Mouse (Mus musculus) hindbrain, postnatal 0 days (tissue): Measurements from ENCODE around the gene Klrb1f. TPM values are rescaled to one million over a fixed set of nuclear protein-coding genes. Genes with fewer than 3 reads are reported as not detected.
A peak's percentile ranks its signal among the peaks of the same experiment; 100 is the strongest.
"Not testable (repeated sequence)": the region's sequence is repeated elsewhere in the genome, so short reads cannot be mapped to it uniquely, and the experiment has no call there.

Experiments used
- ATAC-seq: fragments of 200-750 bp; cut with Nextera tagmentation; 2 replicates; pipeline ENCODE4 v1.8.0; 2017; ENCODE audit warnings: mild to moderate bottlenecking, moderate TSS enrichment, moderate library complexity
- DNase-seq: peaks from one replicate; pipeline ENCODE4 v3.0.0-alpha.2; 2015; ENCODE audit warnings: low spot score
- H3K27ac ChIP-seq: fragments of 300-500 bp; sonication (generic); 2 replicates; pipeline ENCODE4 v1.5.1; 2014; ENCODE audit warnings: mild to moderate bottlenecking
- H3K27me3 ChIP-seq: fragments of 300-500 bp; sonication (generic); 2 replicates; pipeline ENCODE4 v1.6.1; 2014; ENCODE audit warnings: low read length, mixed read lengths; ENCODE audit not compliant: insufficient read depth
- H3K36me3 ChIP-seq: fragments of 300-500 bp; sonication (generic); 2 replicates; pipeline ENCODE4 v1.6.1; 2014; ENCODE audit warnings: low read length, mixed read lengths; ENCODE audit not compliant: insufficient read depth
- H3K4me1 ChIP-seq: fragments of 300-500 bp; sonication (generic); 2 replicates; pipeline ENCODE4 v1.6.1; 2014; ENCODE audit warnings: antibody characterized with exemption, low read length, mixed read lengths; ENCODE audit not compliant: insufficient read depth
- H3K4me2 ChIP-seq: fragments of 300-500 bp; sonication (generic); 2 replicates; pipeline ENCODE4 v1.6.1; 2014; ENCODE audit warnings: low read depth, mild to moderate bottlenecking, low read length, moderate library complexity, mixed read lengths
- H3K4me3 ChIP-seq: fragments of 300-500 bp; sonication (generic); 2 replicates; pipeline ENCODE4 v1.5.1; 2014; ENCODE audit warnings: low read length
- H3K9ac ChIP-seq: fragments of 300-500 bp; sonication (generic); replicated peaks from 2 replicates; pipeline ENCODE4 v1.6.1; 2014; ENCODE audit warnings: mild to moderate bottlenecking, low read length, moderate library complexity, mixed read lengths
- H3K9me3 ChIP-seq: fragments of 300-500 bp; sonication (generic); 2 replicates; pipeline ENCODE4 v1.6.1; 2016; ENCODE audit warnings: low read length, mixed read lengths
- CTCF ChIP-seq: IDR thresholded peaks from 2 replicates; pipeline ENCODE4 v1.5.1; 2016; ENCODE audit warnings: antibody characterized with exemption, control low read depth, low read depth
- WGBS: fragments of 180-500 bp; shearing (Covaris S2); extraction: QIAGEN DNeasy Blood & Tissue Kit; methylation state at CpG from one replicate; pipeline ENCODE4 v1.1.7; 2014; 5-methylcytosine and 5-hydroxymethylcytosine counted together
- polyA plus RNA-seq: library from polyadenylated mRNA; unstranded; fragments of >200 nt; fragmentation: Nextera tagmentation; extraction: Ambion mirVana; gene quantifications from 2 replicates; pipeline ENCODE4 v1.2.1, GENCODE M21; 2015
- total RNA-seq: library from RNA; depleted of rRNA; stranded (reverse); fragments of >200 nt; gene quantifications from 2 replicates; pipeline ENCODE4 v1.2.3, GENCODE M21; 2014; rRNA removed

Gene Klrb1f
- total and polyA plus RNA-seq, 2 experiments from 2014 or later: 0.24 TPM; not detected in 1

DNA sequence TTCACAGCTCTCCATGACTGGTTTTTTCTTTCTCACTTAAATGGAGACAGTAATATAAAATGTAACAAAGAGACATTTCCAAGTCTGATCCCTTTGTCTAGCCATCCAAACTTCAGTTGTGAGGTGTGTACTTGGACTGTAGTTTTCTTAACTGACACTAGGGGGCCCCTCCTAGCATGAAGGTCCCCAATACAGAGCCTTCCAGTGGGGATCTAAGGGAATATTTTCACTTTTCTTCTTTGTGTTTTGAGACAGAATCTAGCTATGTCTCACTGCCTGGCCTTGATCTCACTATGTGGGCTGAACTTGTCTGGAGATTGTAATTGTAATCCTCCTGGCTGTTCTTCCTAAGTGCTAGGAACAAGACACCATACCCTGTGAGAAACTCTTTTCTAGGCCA is 49.5 kb downstream of the Klrb1f start:
- peak; percentile 63 for TF ChIP-seq CTCF
- Histone ChIP-seq H3K4me3 (no peak overlapping the region), H3K4me1 (no peaks in the 10 kb centered on the region), H3K4me2 (no peak overlapping the region), H3K27ac (no peak overlapping the region), H3K27me3 (no peaks in the 10 kb centered on the region), H3K36me3 (no peaks in the 10 kb centered on the region), H3K9me3 (no peaks in the 10 kb centered on the region), H3K9ac (no peak overlapping the region)
- ATAC-seq (peak; percentile 49; the same call in 1 of the 2 replicates), DNase-seq (peak; percentile 51)

GRCm38 (mm10) chr6:129097929-129098328 is 52.2 kb downstream of the Klrb1f start:
- no peaks in the 10 kb centered on the region for H3K36me3 ChIP-seq
- H3K4me2 ChIP-seq: no peak overlapping the region
- no peak for TF ChIP-seq CTCF
- 48% methylated on average over 1 of the region's 1 CpGs for WGBS
- no peak overlapping the region for H3K9ac ChIP-seq
- H3K27me3 ChIP-seq: no peaks in the 10 kb centered on the region
- H3K4me3 ChIP-seq: no peak overlapping the region
- no peaks in the 10 kb centered on the region for H3K4me1 ChIP-seq
- no peak overlapping the region for H3K27ac ChIP-seq
- H3K9me3 ChIP-seq: no peaks in the 10 kb centered on the region
- DNase-seq (no peak), ATAC-seq (no peak)

- not testable (repeated sequence) for H3K27ac ChIP-seq, H3K4me1 ChIP-seq, H3K36me3 ChIP-seq, ATAC-seq, H3K27me3 ChIP-seq, H3K9ac ChIP-seq, H3K4me3 ChIP-seq, H3K9me3 ChIP-seq, DNase-seq, H3K4me2 ChIP-seq
- WGBS: 82% methylated on average over 1 of the region's 1 CpGs
These were observed 55.1 kb downstream of the Klrb1f start, which contains the start of gene Clec2e for GRCm38 (mm10) chr6:129100794-129101193. Clec2e (minus strand) TSS chr6:129100913.

GRCm38 (mm10) chr6:129101604-129102003 is 55.9 kb downstream of the Klrb1f start:
- ATAC-seq (no peak), DNase-seq (no peak)
- H3K27ac ChIP-seq: no peak overlapping the region
- H3K4me3 ChIP-seq: no peak overlapping the region
- no peaks in the 10 kb centered on the region for H3K4me1 ChIP-seq
- H3K9me3 ChIP-seq: no peaks in the 10 kb centered on the region
- no peaks in the 10 kb centered on the region for H3K36me3 ChIP-seq
- H3K9ac ChIP-seq: no peak overlapping the region
- TF ChIP-seq CTCF: no peak
- WGBS: 86% methylated on average over 1 of the region's 1 CpGs
- no peaks in the 10 kb centered on the region for H3K27me3 ChIP-seq
- H3K4me2 ChIP-seq: no peak overlapping the region

DNA sequence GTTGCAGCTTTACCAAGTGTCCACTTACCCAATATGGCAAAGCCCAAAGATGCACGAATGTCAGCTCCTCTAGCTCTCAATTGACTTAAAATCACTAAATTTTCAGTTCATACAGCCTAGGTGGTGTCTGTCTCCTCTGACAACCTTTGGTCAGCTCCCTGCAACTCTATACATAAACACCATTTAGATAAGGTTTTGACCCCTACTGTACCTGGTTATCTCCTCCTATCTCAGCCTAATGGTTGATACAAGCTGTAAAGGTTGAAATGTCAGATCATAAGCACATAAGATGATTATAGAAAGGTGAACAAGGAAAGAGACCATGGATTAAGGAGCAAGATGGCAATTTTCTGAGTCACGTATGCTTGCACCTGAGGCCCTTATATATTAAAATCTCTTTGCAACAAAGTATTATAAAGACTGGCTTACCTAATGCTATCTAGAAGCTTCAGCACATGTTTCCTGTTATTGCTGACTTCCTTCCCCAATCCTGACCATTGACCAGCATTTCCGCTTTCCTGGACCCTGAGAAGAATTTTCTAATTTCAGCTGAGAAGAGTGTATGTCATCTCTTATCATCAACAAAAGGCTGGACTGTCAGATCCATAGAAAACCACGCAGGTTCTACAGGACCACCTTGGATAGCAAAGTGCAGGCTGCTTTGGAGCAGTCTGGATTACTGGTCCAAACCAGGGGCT is 57.3 kb downstream of the Klrb1f start:
- Histone ChIP-seq H3K9ac (no peak overlapping the region), H3K4me1 (no peaks in the 10 kb centered on the region), H3K9me3 (no peaks in the 10 kb centered on the region), H3K4me3 (no peak overlapping the region), H3K27ac (no peak overlapping the region), H3K27me3 (no peaks in the 10 kb centered on the region), H3K4me2 (no peak overlapping the region), H3K36me3 (no peaks in the 10 kb centered on the region)
- 84% methylated on average over 4 of the region's 4 CpGs for WGBS
- ATAC-seq: no peak
- DNase-seq: no peak
- TF ChIP-seq CTCF: no peak

Other genes starting within 250 kb of the Klrb1f start
- not detected in 2 replicates for gene Gm44511, start 219.6 kb upstream of the Klrb1f start, total RNA-seq
- not detected in 2 replicates for gene Gm44511, start 219.6 kb upstream of the Klrb1f start, polyA plus RNA-seq
- gene Klrb1b, start 219.6 kb upstream of the Klrb1f start, total RNA-seq: not detected in 2 replicates
- gene Klrb1b, start 219.6 kb upstream of the Klrb1f start, polyA plus RNA-seq: not detected in 2 replicates
- not detected in 2 replicates for gene Clec2i, start 158.3 kb upstream of the Klrb1f start, total RNA-seq
- 0.06 and 0.08 TPM in 2 replicates for gene Clec2i, start 158.3 kb upstream of the Klrb1f start, polyA plus RNA-seq
- gene BC035044, start 154.8 kb upstream of the Klrb1f start, total RNA-seq: 0.61 TPM in 1 of 2 replicates, not detected in the other
- gene BC035044, start 154.8 kb upstream of the Klrb1f start, polyA plus RNA-seq: 0.39 and 0.88 TPM in 2 replicates
- not detected in 2 replicates for gene Clec2g, start 111.5 kb upstream of the Klrb1f start, total RNA-seq
- not detected in 2 replicates for gene Clec2g, start 111.5 kb upstream of the Klrb1f start, polyA plus RNA-seq
- gene Clec2e, start 55.0 kb downstream of the Klrb1f start, total RNA-seq: not detected in 2 replicates
- not detected in 2 replicates for gene Clec2e, start 55.0 kb downstream of the Klrb1f start, polyA plus RNA-seq
- gene Clec2d, start 134.7 kb downstream of the Klrb1f start, total RNA-seq: 10.0 and 10.5 TPM in 2 replicates
- gene Clec2d, start 134.7 kb downstream of the Klrb1f start, polyA plus RNA-seq: 0.24 TPM in 1 of 2 replicates, not detected in the other
- gene Cd69, start 229.5 kb downstream of the Klrb1f start, total RNA-seq: not detected in 2 replicates
- gene Cd69, start 229.5 kb downstream of the Klrb1f start, polyA plus RNA-seq: not detected in 2 replicates